Mouse (Mus musculus) neural tube, embryonic 12.5 days (tissue): ENCODE measurements around the gene Btbd9. TPM values are rescaled to one million over a fixed set of nuclear protein-coding genes. Genes with fewer than 3 reads are reported as not detected.

ENCODE experiments used
- ATAC-seq: fragments of 200-750 bp; cut with Nextera tagmentation; 2 replicates; pipeline ENCODE4 v1.8.0; 2017; ENCODE audit warnings: low read depth, mild to moderate bottlenecking, moderate TSS enrichment, moderate library complexity; ENCODE audit not compliant: low FRiP score
- H3K27ac ChIP-seq: fragments of 300-500 bp; sonication (generic); 2 replicates; pipeline ENCODE4 v1.5.1; 2016
- H3K27me3 ChIP-seq: fragments of 300-500 bp; sonication (generic); replicated peaks from 2 replicates; pipeline ENCODE4 v1.6.1; 2016; ENCODE audit warnings: mild to moderate bottlenecking
- H3K36me3 ChIP-seq: fragments of 300-500 bp; sonication (generic); 2 replicates; pipeline ENCODE4 v1.6.1; 2016; ENCODE audit warnings: mild to moderate bottlenecking
- H3K4me1 ChIP-seq: fragments of 300-500 bp; sonication (generic); 2 replicates; pipeline ENCODE4 v1.6.1; 2016
- H3K4me2 ChIP-seq: fragments of 300-500 bp; sonication (generic); replicated peaks from 2 replicates; pipeline ENCODE4 v1.6.1; 2016; ENCODE audit warnings: mild to moderate bottlenecking
- H3K4me3 ChIP-seq: fragments of 300-500 bp; sonication (generic); 2 replicates; pipeline ENCODE4 v1.5.1; 2016
- H3K9ac ChIP-seq: fragments of 300-500 bp; sonication (generic); 2 replicates; pipeline ENCODE4 v1.6.1; 2016; ENCODE audit warnings: mild to moderate bottlenecking
- H3K9me3 ChIP-seq: fragments of 300-500 bp; sonication (generic); 2 replicates; pipeline ENCODE4 v1.6.1; 2016; ENCODE audit warnings: mild to moderate bottlenecking
- WGBS: fragments of 180-500 bp; shearing (Covaris S2); methylation state at CpG from one replicate; pipeline ENCODE4 v1.1.7; 2016; 5-methylcytosine and 5-hydroxymethylcytosine counted together
- polyA plus RNA-seq: library from polyadenylated mRNA; unstranded; fragments of >200 nt; fragmentation: Nextera tagmentation; extraction: Ambion mirVana; gene quantifications from 2 replicates; pipeline ENCODE4 v1.2.1, GENCODE M21; 2016

The Btbd9 gene
- polyA plus RNA-seq, 1 experiment from 2014 or later, result 88.6 TPM

- ATAC-seq, result no peak
- Histone ChIP-seq H3K9me3 (no peaks in the 10 kb centered on the region), H3K27ac (no peak overlapping the region), H3K36me3 (no peaks in the 10 kb centered on the region), H3K4me3 (no peak overlapping the region), H3K4me1 (no peaks in the 10 kb centered on the region), H3K9ac (no peak overlapping the region), H3K4me2 (no peak overlapping the region), H3K27me3 (no peaks in the 10 kb centered on the region)
- WGBS, result 80% methylated on average over 2 of the region's 2 CpGs
Measured at GRCm38 (mm10) chr17:30329531-30329930, 246.8 kb downstream of the Btbd9 start.

GRCm38 (mm10) chr17:30328924-30329323 is 247.4 kb downstream of the Btbd9 start:
- WGBS, result 55% methylated on average over 5 of the region's 5 CpGs
- H3K4me2 ChIP-seq, result no peak overlapping the region
- H3K4me1 ChIP-seq, result no peaks in the 10 kb centered on the region
- no peak overlapping the region for H3K4me3 ChIP-seq
- no peaks in the 10 kb centered on the region for H3K27me3 ChIP-seq
- H3K27ac ChIP-seq, result no peak overlapping the region
- H3K9ac ChIP-seq, result no peak overlapping the region
- ATAC-seq, result no peak
- H3K36me3 ChIP-seq, result no peaks in the 10 kb centered on the region
- H3K9me3 ChIP-seq, result no peaks in the 10 kb centered on the region

GRCm38 (mm10) chr17:30326906-30327305 is 249.4 kb downstream of the Btbd9 start:
- Histone ChIP-seq H3K4me1 (no peaks in the 10 kb centered on the region), H3K27ac (no peak overlapping the region), H3K4me3 (no peak overlapping the region), H3K36me3 (no peaks in the 10 kb centered on the region), H3K9ac (no peak overlapping the region), H3K9me3 (no peaks in the 10 kb centered on the region), H3K4me2 (no peak overlapping the region), H3K27me3 (no peaks in the 10 kb centered on the region)
- ATAC-seq, result no peak
- WGBS, result 90% methylated on average over 1 of the region's 1 CpGs

- Histone ChIP-seq H3K4me3 (no peak overlapping the region), H3K27me3 (no peaks in the 10 kb centered on the region), H3K4me1 (peaks cover 8% of the 10 kb centered on the region), H3K9me3 (no peaks in the 10 kb centered on the region), H3K9ac (no peak overlapping the region), H3K36me3 (no peaks in the 10 kb centered on the region), H3K4me2 (no peak overlapping the region), H3K27ac (no peak overlapping the region)
- no peak for ATAC-seq
- WGBS, result 83% methylated on average over 1 of the region's 1 CpGs
Measured at GRCm38 (mm10) chr17:30320301-30320700, 256.0 kb downstream of the Btbd9 start.

- Histone ChIP-seq H3K27ac (no peak overlapping the region), H3K27me3 (no peaks in the 10 kb centered on the region), H3K9ac (no peak overlapping the region), H3K4me1 (peaks cover 15% of the 10 kb centered on the region; the same call in 1 of the 2 replicates), H3K4me3 (no peak overlapping the region), H3K9me3 (no peaks in the 10 kb centered on the region), H3K36me3 (no peaks in the 10 kb centered on the region), H3K4me2 (no peak overlapping the region)
- 72% methylated on average over 4 of the region's 4 CpGs for WGBS
- no peak for ATAC-seq
Measured at GRCm38 (mm10) chr17:30312688-30313087, 263.6 kb downstream of the Btbd9 start.

- ATAC-seq, result no peak
- Histone ChIP-seq H3K27ac (no peak overlapping the region), H3K4me3 (no peak overlapping the region), H3K9me3 (no peaks in the 10 kb centered on the region), H3K36me3 (no peaks in the 10 kb centered on the region), H3K9ac (no peak overlapping the region), H3K4me1 (peaks cover 24% of the 10 kb centered on the region; the same call in 1 of the 2 replicates), H3K4me2 (no peak overlapping the region), H3K27me3 (no peaks in the 10 kb centered on the region)
- WGBS, result 64% methylated on average over 4 of the region's 4 CpGs
Measured at GRCm38 (mm10) chr17:30309627-30310026, 266.7 kb downstream of the Btbd9 start.

- ATAC-seq, result no peak
- WGBS, result 83% methylated on average over 4 of the region's 4 CpGs
- Histone ChIP-seq H3K36me3 (no peaks in the 10 kb centered on the region), H3K27ac (no peak overlapping the region), H3K9ac (no peak overlapping the region), H3K4me1 (peaks cover 24% of the 10 kb centered on the region; the same call in 1 of the 2 replicates), H3K9me3 (no peaks in the 10 kb centered on the region), H3K27me3 (no peaks in the 10 kb centered on the region), H3K4me3 (no peak overlapping the region), H3K4me2 (no peak overlapping the region)
Measured at GRCm38 (mm10) chr17:30308889-30309288, 267.4 kb downstream of the Btbd9 start.

- H3K4me1 ChIP-seq, result peaks cover 24% of the 10 kb centered on the region; the same call in 1 of the 2 replicates
- WGBS, result 92% methylated on average over 13 of the region's 13 CpGs
- ATAC-seq, result no peak
Measured at GRCm38 (mm10) chr17:30308317-30308716, 268.0 kb downstream of the Btbd9 start.

GRCm38 (mm10) chr17:30307168-30307567 is 269.1 kb downstream of the Btbd9 start:
- Histone ChIP-seq H3K27me3 (no peaks in the 10 kb centered on the region), H3K27ac (no peak overlapping the region), H3K4me1 (peaks cover 17% of the 10 kb centered on the region; the same call in 1 of the 2 replicates), H3K4me3 (no peak overlapping the region), H3K9ac (no peak overlapping the region), H3K4me2 (no peak overlapping the region), H3K36me3 (no peaks in the 10 kb centered on the region), H3K9me3 (no peaks in the 10 kb centered on the region)
- WGBS, result 74% methylated on average over 10 of the region's 10 CpGs
- ATAC-seq, result no peak

More at GRCm38 (mm10) chr17:30308317-30308716, 268.0 kb downstream of the Btbd9 start:
- H3K4me2 ChIP-seq, result no peak overlapping the region
- H3K9ac ChIP-seq, result no peak overlapping the region
- no peak overlapping the region for H3K4me3 ChIP-seq
- no peak overlapping the region for H3K27ac ChIP-seq
- no peaks in the 10 kb centered on the region for H3K27me3 ChIP-seq
- H3K36me3 ChIP-seq, result no peaks in the 10 kb centered on the region
- no peaks in the 10 kb centered on the region for H3K9me3 ChIP-seq

GRCm38 (mm10) chr17:30304766-30305165 is 271.5 kb downstream of the Btbd9 start:
- H3K4me2 ChIP-seq, result no peak overlapping the region
- H3K4me1 ChIP-seq, result peaks cover 18% of the 10 kb centered on the region; the same call in 1 of the 2 replicates
- H3K27me3 ChIP-seq, result no peaks in the 10 kb centered on the region
- H3K9me3 ChIP-seq, result no peaks in the 10 kb centered on the region
- H3K36me3 ChIP-seq, result no peaks in the 10 kb centered on the region
- H3K4me3 ChIP-seq, result no peak overlapping the region
- 70% methylated on average over 2 of the region's 2 CpGs for WGBS
- ATAC-seq, result no peak
- no peak overlapping the region for H3K9ac ChIP-seq
- no peak overlapping the region for H3K27ac ChIP-seq

GRCm38 (mm10) chr17:30301338-30301737 is 274.9 kb downstream of the Btbd9 start:
- Histone ChIP-seq H3K9ac (no peak overlapping the region), H3K27ac (no peak overlapping the region), H3K4me3 (no peak overlapping the region), H3K4me1 (peaks cover 13% of the 10 kb centered on the region; the same call in 1 of the 2 replicates), H3K36me3 (0 out of 2 replicates have a peak, but pooled peaks cover 5% of the 10 kb centered on the region), H3K27me3 (no peaks in the 10 kb centered on the region), H3K4me2 (no peak overlapping the region), H3K9me3 (no peaks in the 10 kb centered on the region)
- ATAC-seq, result no peak
- WGBS, result 85% methylated on average over 2 of the region's 2 CpGs

GRCm38 (mm10) chr17:30297432-30297831 is 278.9 kb downstream of the Btbd9 start:
- Histone ChIP-seq H3K4me1 (peaks cover 20% of the 10 kb centered on the region; the same call in 1 of the 2 replicates), H3K9me3 (no peaks in the 10 kb centered on the region), H3K27me3 (no peaks in the 10 kb centered on the region), H3K36me3 (0 out of 2 replicates have a peak, but pooled peaks cover 5% of the 10 kb centered on the region), H3K4me3 (no peak overlapping the region), H3K4me2 (no peak overlapping the region), H3K27ac (no peak overlapping the region), H3K9ac (no peak overlapping the region)
- 96% methylated on average over 8 of the region's 8 CpGs for WGBS
- no peak for ATAC-seq

- Histone ChIP-seq H3K27ac (no peak overlapping the region), H3K36me3 (0 out of 2 replicates have a peak, but pooled peaks cover 5% of the 10 kb centered on the region), H3K9ac (no peak overlapping the region), H3K4me2 (no peak overlapping the region), H3K4me3 (no peak overlapping the region), H3K9me3 (no peaks in the 10 kb centered on the region), H3K27me3 (no peaks in the 10 kb centered on the region), H3K4me1 (peaks cover 20% of the 10 kb centered on the region; the same call in 1 of the 2 replicates)
- 43% methylated on average over 8 of the region's 8 CpGs for WGBS
- ATAC-seq, result no peak
Measured at GRCm38 (mm10) chr17:30296069-30296468, 280.2 kb downstream of the Btbd9 start.
